Mouse (Mus musculus) intestine, embryonic 15.5 days (tissue): ENCODE data around the gene Gm4788. TPM values are rescaled to one million over a fixed set of nuclear protein-coding genes. Genes with fewer than 3 reads are reported as not detected.
"Not testable (repeated sequence)": the region's sequence is repeated elsewhere in the genome, so short reads cannot be mapped to it uniquely, and the experiment has no call there.

Experiments used
- ATAC-seq: fragments of 200-750 bp; cut with Nextera tagmentation; 2 replicates; pipeline ENCODE4 v1.8.0; 2017; ENCODE audit warnings: moderate TSS enrichment, moderate library complexity
- H3K27ac ChIP-seq: fragments of 300-500 bp; sonication (generic); 2 replicates; pipeline ENCODE4 v1.5.1; 2015; ENCODE audit warnings: mild to moderate bottlenecking, inconsistent platforms
- H3K27me3 ChIP-seq: fragments of 300-500 bp; sonication (generic); replicated peaks from 2 replicates; pipeline ENCODE4 v1.6.1; 2015; ENCODE audit warnings: inconsistent platforms
- H3K36me3 ChIP-seq: fragments of 300-500 bp; sonication (generic); 2 replicates; pipeline ENCODE4 v1.6.1; 2015; ENCODE audit warnings: inconsistent platforms
- H3K4me1 ChIP-seq: fragments of 300-500 bp; sonication (generic); replicated peaks from 2 replicates; pipeline ENCODE4 v1.6.1; 2015; ENCODE audit warnings: inconsistent platforms
- H3K4me2 ChIP-seq: fragments of 300-500 bp; sonication (generic); replicated peaks from 2 replicates; pipeline ENCODE4 v1.6.1; 2015; ENCODE audit warnings: mild to moderate bottlenecking, inconsistent platforms
- H3K4me3 ChIP-seq: fragments of 300-500 bp; sonication (generic); replicated peaks from 2 replicates; pipeline ENCODE4 v1.5.1; 2015; ENCODE audit warnings: inconsistent platforms
- H3K9ac ChIP-seq: fragments of 300-500 bp; sonication (generic); 2 replicates; pipeline ENCODE4 v1.6.1; 2015; ENCODE audit warnings: inconsistent platforms
- H3K9me3 ChIP-seq: fragments of 300-500 bp; sonication (generic); 2 replicates; pipeline ENCODE4 v1.6.1; 2016; ENCODE audit warnings: inconsistent platforms
- WGBS: fragments of 180-500 bp; shearing (Covaris S2); methylation state at CpG from one replicate; pipeline ENCODE4 v1.1.7; 2015; 5-methylcytosine and 5-hydroxymethylcytosine counted together
- polyA plus RNA-seq: library from polyadenylated mRNA; unstranded; fragments of >200 nt; fragmentation: Nextera tagmentation; extraction: Ambion mirVana; gene quantifications from 2 replicates; pipeline ENCODE4 v1.2.1, GENCODE M21; 2015

The Gm4788 gene
- polyA plus RNA-seq, result not detected in 2 replicates

- WGBS, result 88% methylated on average over 1 of the region's 1 CpGs
Measured at GRCm38 (mm10) chr1:139781143-139781542, at the start of gene Gm4788. Gene Gm4788 (minus strand): TSS chr1:139781243.

DNA sequence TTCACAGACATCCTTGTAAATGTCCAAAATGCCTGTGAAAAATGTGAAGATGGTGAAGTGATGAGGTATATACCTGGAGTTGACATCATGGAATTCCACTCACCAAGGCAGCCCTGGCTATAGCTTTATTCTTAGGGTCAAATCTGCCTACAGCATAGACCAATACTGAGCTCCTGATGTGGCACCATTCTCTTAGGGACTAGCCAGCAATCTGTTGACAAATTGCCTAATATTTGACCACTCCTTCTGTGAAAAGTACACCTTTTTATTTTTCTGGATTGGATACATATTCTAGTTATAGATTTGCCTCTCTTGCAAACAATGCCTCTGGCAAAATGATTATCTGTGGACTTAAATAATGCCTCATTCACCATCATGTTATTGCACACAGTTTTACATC lies 27.6 kb upstream of the Gm4788 start:
- no peak overlapping the region for H3K4me2 ChIP-seq
- H3K36me3 ChIP-seq, result no peaks in the 10 kb centered on the region
- H3K4me3 ChIP-seq, result no peak overlapping the region
- no peak for ATAC-seq
- no peaks in the 10 kb centered on the region for H3K4me1 ChIP-seq
- H3K27ac ChIP-seq, result no peak overlapping the region
- H3K27me3 ChIP-seq, result no peaks in the 10 kb centered on the region
- H3K9ac ChIP-seq, result no peak overlapping the region
- no peaks in the 10 kb centered on the region for H3K9me3 ChIP-seq

More at GRCm38 (mm10) chr1:139781143-139781542, at the start of gene Gm4788:
- no peak within 1 kb of the TSS for H3K4me2 ChIP-seq
- H3K27me3 ChIP-seq, result no peaks in the 10 kb centered on the region
- no peak within 1 kb of the TSS for H3K27ac ChIP-seq
- ATAC-seq, result no peak
- H3K4me3 ChIP-seq, result no peak within 1 kb of the TSS
- no peak within 1 kb of the TSS for H3K9ac ChIP-seq
- H3K4me1 ChIP-seq, result no peaks in the 10 kb centered on the region
- no peaks in the 10 kb centered on the region for H3K36me3 ChIP-seq
- H3K9me3 ChIP-seq, result no peaks in the 10 kb centered on the region

DNA sequence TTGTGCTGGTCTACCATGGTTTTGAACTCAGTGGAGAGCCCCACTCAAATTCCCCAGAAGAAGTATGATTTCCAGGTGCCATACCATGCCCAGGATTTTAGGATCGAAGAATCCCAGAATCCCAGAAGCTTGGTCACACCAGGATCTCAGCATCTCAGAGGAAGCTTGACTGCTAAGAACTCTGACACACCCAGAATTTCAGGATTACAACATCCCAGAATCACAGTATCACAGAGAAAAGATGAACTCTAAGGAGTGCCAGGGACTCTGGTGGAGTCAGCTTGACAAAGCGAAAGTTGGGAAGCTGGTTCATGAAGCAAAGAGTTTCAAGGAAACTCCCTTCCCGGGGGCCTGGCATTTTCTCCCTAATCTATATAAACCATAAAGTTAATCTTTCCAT lies 11.1 kb downstream of the Gm4788 start:
- not testable (repeated sequence) for H3K4me3 ChIP-seq, H3K27me3 ChIP-seq, H3K9me3 ChIP-seq, H3K27ac ChIP-seq, H3K4me2 ChIP-seq, H3K36me3 ChIP-seq, H3K4me1 ChIP-seq, H3K9ac ChIP-seq
- 70% methylated on average over 3 of the region's 3 CpGs for WGBS
- peak; percentile 62; the same call in 1 of the 2 replicates for ATAC-seq

DNA sequence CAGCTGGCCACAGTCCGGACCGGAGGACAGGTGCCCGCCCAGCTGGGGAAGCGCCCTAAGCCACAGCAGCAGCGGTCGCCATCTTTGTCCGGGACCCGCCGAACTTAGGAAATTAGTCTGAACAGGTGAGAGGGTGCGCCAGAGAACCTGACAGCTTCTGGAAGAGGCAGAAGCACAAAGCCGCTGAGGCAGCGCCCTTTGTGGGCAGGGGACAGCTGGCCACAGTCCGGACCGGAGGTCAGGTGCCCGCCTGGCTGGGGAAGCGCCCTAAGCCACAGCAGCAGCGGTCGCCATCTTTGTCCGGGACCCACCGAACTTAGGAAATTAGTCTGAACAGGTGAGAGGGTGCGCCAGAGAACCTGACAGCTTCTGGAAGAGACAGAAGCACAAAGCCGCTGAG lies 64.4 kb downstream of the Gm4788 start:
- H3K9me3 ChIP-seq, H3K36me3 ChIP-seq, H3K4me2 ChIP-seq, H3K27ac ChIP-seq, H3K27me3 ChIP-seq, H3K4me3 ChIP-seq, H3K4me1 ChIP-seq, H3K9ac ChIP-seq, ATAC-seq: not testable (repeated sequence)
- WGBS, result 87% methylated on average over 10 of the region's 22 CpGs

DNA sequence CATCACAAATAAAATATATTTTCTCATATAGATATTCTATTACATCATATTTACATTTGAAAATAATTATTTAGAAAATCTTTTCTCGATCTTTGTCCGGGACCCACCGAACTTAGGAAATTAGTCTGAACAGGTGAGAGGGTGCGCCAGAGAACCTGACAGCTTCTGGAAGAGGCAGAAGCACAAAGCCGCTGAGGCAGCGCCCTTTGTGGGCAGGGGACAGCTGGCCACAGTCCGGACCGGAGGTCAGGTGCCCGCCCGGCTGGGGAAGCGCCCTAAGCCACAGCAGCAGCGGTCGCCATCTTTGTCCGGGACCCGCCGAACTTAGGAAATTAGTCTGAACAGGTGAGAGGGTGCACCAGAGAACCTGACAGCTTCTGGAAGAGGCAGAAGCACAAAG lies 64.8 kb downstream of the Gm4788 start:
- H3K27me3 ChIP-seq, H3K4me3 ChIP-seq, H3K9ac ChIP-seq, H3K36me3 ChIP-seq, H3K4me1 ChIP-seq, H3K27ac ChIP-seq, H3K9me3 ChIP-seq, H3K4me2 ChIP-seq, ATAC-seq: not testable (repeated sequence)
- WGBS, result 87% methylated on average over 7 of the region's 16 CpGs

DNA sequence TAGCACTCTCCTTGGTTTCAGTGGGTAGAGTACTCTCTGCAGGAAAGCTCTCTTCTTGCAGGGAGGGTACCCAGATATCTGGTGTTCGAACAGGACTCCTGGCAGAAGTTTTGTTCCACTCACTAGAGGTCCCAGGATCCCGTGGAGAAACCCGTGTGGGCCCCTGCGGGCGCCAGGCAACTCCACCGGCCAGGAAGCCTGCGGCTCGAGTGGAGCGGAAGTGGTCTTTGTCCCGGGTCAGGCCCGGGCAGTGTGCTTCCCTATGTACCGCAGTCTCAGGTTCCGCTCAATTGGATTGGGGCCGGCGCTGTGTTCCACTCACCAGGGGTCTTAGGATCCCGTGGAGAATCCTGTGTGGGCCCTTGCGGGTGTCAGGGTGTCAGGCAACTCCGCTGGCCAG lies 131.1 kb downstream of the Gm4788 start:
- H3K27ac ChIP-seq, H3K4me3 ChIP-seq, H3K4me2 ChIP-seq, H3K4me1 ChIP-seq, H3K36me3 ChIP-seq, H3K9ac ChIP-seq, H3K9me3 ChIP-seq, H3K27me3 ChIP-seq, ATAC-seq: not testable (repeated sequence)
- WGBS, result 91% methylated on average over 18 of the region's 18 CpGs

Other genes starting within 250 kb of the Gm4788 start
- 0.15 TPM in 1 of 2 replicates, not detected in the other for gene Cfhr1, start 221.0 kb downstream of the Gm4788 start, polyA plus RNA-seq
- gene Cfhr2, start 77.5 kb upstream of the Gm4788 start, polyA plus RNA-seq, result 0.23 TPM in 1 of 2 replicates, not detected in the other